Mouse (Mus musculus): Measurements from ENCODE around the gene Aknad1. TPM values are rescaled to one million over a fixed set of nuclear protein-coding genes. Genes with fewer than 3 reads are reported as not detected.

The Aknad1 gene
- total RNA-seq, 2 experiments from 2014 or later: 0.14 TPM; not detected in 1

- DNase-seq (ENCODE audit: low spot score in 2 of 2): no peak
These were observed 47.1 kb downstream of the Aknad1 start for GRCm38 (mm10) chr3:108786520-108786919.

- no peak for DNase-seq (ENCODE audit: low spot score in 2 of 2)
These were observed 48.4 kb downstream of the Aknad1 start for GRCm38 (mm10) chr3:108787754-108788454.

GRCm38 (mm10) chr3:108788455-108788794, 49.0 kb downstream of the Aknad1 start:
- no peak for DNase-seq (ENCODE audit: low spot score in 2 of 2)

- DNase-seq (ENCODE audit: low spot score in 2 of 2): no peak
These were observed 49.8 kb downstream of the Aknad1 start for GRCm38 (mm10) chr3:108789299-108789698.

GRCm38 (mm10) chr3:108790499-108790898, 51.0 kb downstream of the Aknad1 start:
- no peak for DNase-seq (ENCODE audit: low spot score in 2 of 2)

- no peak for DNase-seq (ENCODE audit: low spot score in 2 of 2)
These were observed 51.7 kb downstream of the Aknad1 start for GRCm38 (mm10) chr3:108791054-108791706.

GRCm38 (mm10) chr3:108792420-108792819, 53.0 kb downstream of the Aknad1 start:
- DNase-seq (ENCODE audit: low spot score in 2 of 2): no peak

- no peak for DNase-seq (ENCODE audit: low spot score in 2 of 2)
These were observed 55.3 kb downstream of the Aknad1 start for GRCm38 (mm10) chr3:108794780-108795179.

- DNase-seq (ENCODE audit: low spot score in 2 of 2): no peak
These were observed 56.3 kb downstream of the Aknad1 start for GRCm38 (mm10) chr3:108795554-108796299.

GRCm38 (mm10) chr3:108796386-108796785, 56.9 kb downstream of the Aknad1 start:
- no peak for DNase-seq (ENCODE audit: low spot score in 2 of 2)

GRCm38 (mm10) chr3:108797723-108798122, 58.3 kb downstream of the Aknad1 start:
- no peak for DNase-seq (ENCODE audit: low spot score in 2 of 2)

- no peak for DNase-seq (ENCODE audit: low spot score in 2 of 2)
These were observed 58.9 kb downstream of the Aknad1 start for GRCm38 (mm10) chr3:108798375-108798774.

- DNase-seq (ENCODE audit: low spot score in 2 of 2): no peak
These were observed 66.2 kb downstream of the Aknad1 start for GRCm38 (mm10) chr3:108805622-108806021.

GRCm38 (mm10) chr3:108810747-108811263, 71.3 kb downstream of the Aknad1 start:
- no peak for DNase-seq (ENCODE audit: low spot score in 2 of 2)

GRCm38 (mm10) chr3:108815631-108816030, 76.2 kb downstream of the Aknad1 start:
- no peak for DNase-seq (ENCODE audit: low spot score in 2 of 2)

GRCm38 (mm10) chr3:108830493-108830892, 91.0 kb downstream of the Aknad1 start:
- DNase-seq (ENCODE audit: low spot score in 2 of 2): no peak

GRCm38 (mm10) chr3:108831750-108832149, 92.3 kb downstream of the Aknad1 start:
- no peak for DNase-seq (ENCODE audit: low spot score in 2 of 2)

Other genes with a start within 250 kb of the Aknad1 start
- 1 to 10 TPM; 2.0 to 2.9 TPM for gene 1700013F07Rik, start 205.5 kb upstream of the Aknad1 start, total RNA-seq (2021)
- gene 5330417C22Rik, start 203.1 kb upstream of the Aknad1 start, total RNA-seq (2021): 10 to 100 TPM; 17.1 to 19.7 TPM
- 10 to 100 TPM; 44.4 to 45.3 TPM for gene Tmem167b, start 177.2 kb upstream of the Aknad1 start, total RNA-seq (2021)
- gene Taf13, start 168.0 kb upstream of the Aknad1 start, total RNA-seq (2021): 10 to 100 TPM; 37.0 to 43.6 TPM
- 100 to 1,000 TPM; 125 to 127 TPM for gene Wdr47, start 148.4 kb upstream of the Aknad1 start, total RNA-seq (2021)
- 10 to 100 TPM; 24.3 to 25.2 TPM for gene Clcc1, start 85.7 kb upstream of the Aknad1 start, total RNA-seq (2021)
- 10 to 100 TPM; 16.1 to 18.0 TPM for gene Gpsm2, start 17.3 kb upstream of the Aknad1 start, total RNA-seq (2021)
- gene Stxbp3, start 100.9 kb downstream of the Aknad1 start, total RNA-seq (2021): 10 to 100 TPM; 26.7 to 33.5 TPM
- gene Fndc7, start 150.3 kb downstream of the Aknad1 start, total RNA-seq (2021): under 1 TPM in 1 of 2 experiments, not detected in 1; 0.12 TPM
- 10 to 100 TPM; 46.4 to 52.6 TPM for gene Prpf38b, start 172.1 kb downstream of the Aknad1 start, total RNA-seq (2021)
- gene Henmt1, start 200.2 kb downstream of the Aknad1 start, total RNA-seq (2021): 1 to 10 TPM; 2.0 to 2.2 TPM
- not detected for gene Gm9857, start 200.8 kb downstream of the Aknad1 start, total RNA-seq (2021)

Data from layer of hippocampus, postnatal 14 days (tissue).